Mouse (Mus musculus) limb, embryonic 15.5 days (tissue): Measurements from ENCODE around the gene Gga3. TPM values are rescaled to one million over a fixed set of nuclear protein-coding genes. Genes with fewer than 3 reads are reported as not detected.

Experiments used
- ATAC-seq: fragments of 200-750 bp; cut with Nextera tagmentation; 2 replicates; pipeline ENCODE4 v1.8.0; 2017; ENCODE audit warnings: low read depth, moderate TSS enrichment; ENCODE audit not compliant: insufficient number of reproducible peaks, low FRiP score, low TSS enrichment
- H3K27ac ChIP-seq: fragments of 300-500 bp; sonication (generic); 2 replicates; pipeline ENCODE4 v1.5.1; 2015; ENCODE audit warnings: moderate library complexity, mild to moderate bottlenecking, inconsistent platforms
- H3K27me3 ChIP-seq: fragments of 300-500 bp; sonication (generic); 2 replicates; pipeline ENCODE4 v1.6.1; 2015; ENCODE audit warnings: inconsistent platforms
- H3K36me3 ChIP-seq: fragments of 300-500 bp; sonication (generic); 2 replicates; pipeline ENCODE4 v1.6.1; 2015; ENCODE audit warnings: inconsistent platforms
- H3K4me1 ChIP-seq: fragments of 300-500 bp; sonication (generic); 2 replicates; pipeline ENCODE4 v1.6.1; 2015; ENCODE audit warnings: inconsistent platforms
- H3K4me2 ChIP-seq: fragments of 300-500 bp; sonication (generic); 2 replicates; pipeline ENCODE4 v1.6.1; 2015; ENCODE audit warnings: mild to moderate bottlenecking, inconsistent platforms
- H3K4me3 ChIP-seq: fragments of 300-500 bp; sonication (generic); 2 replicates; pipeline ENCODE4 v1.5.1; 2015; ENCODE audit warnings: mild to moderate bottlenecking, inconsistent platforms
- H3K9ac ChIP-seq: fragments of 300-500 bp; sonication (generic); 2 replicates; pipeline ENCODE4 v1.6.1; 2015; ENCODE audit warnings: inconsistent platforms
- H3K9me3 ChIP-seq: fragments of 300-500 bp; sonication (generic); 2 replicates; pipeline ENCODE4 v1.6.1; 2016; ENCODE audit warnings: inconsistent platforms
- WGBS: fragments of 180-500 bp; shearing (Covaris S2); methylation state at CpG from one replicate; pipeline ENCODE4 v1.1.7; 2015; 5-methylcytosine and 5-hydroxymethylcytosine counted together
- polyA plus RNA-seq: library from polyadenylated mRNA; unstranded; fragments of >200 nt; fragmentation: Nextera tagmentation; extraction: Ambion mirVana; gene quantifications from 2 replicates; pipeline ENCODE4 v1.2.1, GENCODE M21; 2015

Gene Gga3
- polyA plus RNA-seq, 1 experiment from 2014 or later, result 17.5 TPM

DNA sequence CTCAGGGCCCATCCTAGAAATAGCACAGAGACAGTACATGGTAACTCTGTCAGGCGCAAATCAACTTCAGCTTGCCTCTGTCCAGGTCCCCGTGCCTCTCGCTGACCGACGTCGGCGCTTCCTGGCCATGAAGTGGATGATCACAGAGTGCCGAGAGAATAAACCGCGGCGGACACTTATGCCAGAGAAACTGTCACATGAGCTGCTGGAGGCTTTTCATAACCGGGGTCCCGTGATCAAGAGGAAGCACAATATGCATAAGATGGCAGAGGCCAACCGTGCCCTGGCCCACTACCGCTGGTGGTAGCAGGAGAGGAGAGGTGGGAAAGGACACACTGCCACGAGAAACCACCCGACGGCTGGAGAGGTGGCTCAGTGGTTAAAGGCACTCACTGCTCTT is 2.9 kb upstream of the Gga3 start:
- WGBS, result 93% methylated on average over 18 of the region's 18 CpGs

GRCm38 (mm10) chr11:115604304-115604696 is 449 bp upstream of the Gga3 start:
- WGBS, result under 1% methylated on average over 26 of the region's 26 CpGs
- Histone ChIP-seq H3K9ac (peak overlapping the region; percentile 99), H3K4me1 (peaks cover 31% of the 10 kb centered on the region), H3K9me3 (no peaks in the 10 kb centered on the region), H3K4me2 (peak overlapping the region; percentile 89), H3K27me3 (no peaks in the 10 kb centered on the region), H3K4me3 (peak overlapping the region; percentile 98), H3K36me3 (peaks cover 43% of the 10 kb centered on the region), H3K27ac (peak overlapping the region; percentile 92)
- peak; percentile 8; the same call in 1 of the 2 replicates for ATAC-seq

More for the DNA sequence above, 2.9 kb upstream of the Gga3 start:
- Histone ChIP-seq H3K27me3 (no peaks in the 10 kb centered on the region), H3K9ac (no peak overlapping the region), H3K4me2 (no peak overlapping the region), H3K9me3 (no peaks in the 10 kb centered on the region), H3K4me3 (no peak overlapping the region), H3K4me1 (peaks cover 29% of the 10 kb centered on the region), H3K27ac (no peak overlapping the region), H3K36me3 (peaks cover 46% of the 10 kb centered on the region)
- ATAC-seq, result no peak

DNA sequence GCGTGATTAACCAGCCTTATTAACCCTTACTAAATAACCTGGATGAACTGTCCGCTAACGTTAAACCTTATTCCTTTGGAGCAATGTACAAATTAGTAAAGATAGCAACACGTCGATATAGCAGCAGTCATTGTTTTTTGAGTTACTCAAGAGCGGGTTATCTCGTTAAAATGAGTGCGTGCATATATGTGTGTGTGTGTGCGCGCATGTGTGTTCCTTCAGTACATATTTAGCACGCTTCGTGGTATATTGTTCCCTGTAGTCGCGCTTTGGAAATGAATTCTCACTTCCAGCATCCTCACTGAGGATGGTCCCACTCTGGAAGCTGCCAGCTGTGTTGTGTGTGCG is 749 bp downstream of the Gga3 start:
- H3K9me3 ChIP-seq, result no peaks in the 10 kb centered on the region
- H3K4me3 ChIP-seq, result peak overlapping the region; percentile 98
- WGBS, result 3% methylated on average over 15 of the region's 15 CpGs
- H3K9ac ChIP-seq, result peak overlapping the region; percentile 99
- peak overlapping the region; percentile 89 for H3K4me2 ChIP-seq
- H3K4me1 ChIP-seq, result peaks cover 31% of the 10 kb centered on the region
- ATAC-seq, result no peak
- H3K27ac ChIP-seq, result peak overlapping the region; percentile 92
- no peaks in the 10 kb centered on the region for H3K27me3 ChIP-seq
- H3K36me3 ChIP-seq, result peaks cover 40% of the 10 kb centered on the region

DNA sequence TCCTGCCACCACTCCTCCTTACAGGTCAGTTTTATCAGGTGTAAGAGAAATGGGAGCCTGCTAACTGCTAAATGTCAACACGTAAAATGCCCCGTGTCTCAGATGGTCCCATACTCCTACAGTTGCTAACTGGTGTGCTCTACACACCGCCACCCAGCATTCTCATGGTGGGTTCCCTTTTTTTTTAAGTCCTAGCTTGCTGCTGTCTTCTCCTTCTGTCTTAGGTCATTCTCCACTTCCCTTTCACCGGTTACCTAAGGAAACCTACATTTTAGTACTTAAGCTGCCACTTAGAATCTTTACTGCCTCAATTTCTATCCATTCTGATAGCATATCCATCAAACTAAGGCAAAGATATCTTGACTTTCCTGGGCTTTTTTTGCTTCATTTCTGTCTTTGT is 2.7 kb downstream of the Gga3 start:
- H3K4me3 ChIP-seq, result no peak overlapping the region
- no peak for ATAC-seq
- 82% methylated on average over 4 of the region's 4 CpGs for WGBS
- peaks cover 37% of the 10 kb centered on the region for H3K36me3 ChIP-seq
- H3K9me3 ChIP-seq, result no peaks in the 10 kb centered on the region
- H3K4me2 ChIP-seq, result no peak overlapping the region
- H3K27me3 ChIP-seq, result no peaks in the 10 kb centered on the region
- H3K27ac ChIP-seq, result no peak overlapping the region
- H3K4me1 ChIP-seq, result peaks cover 31% of the 10 kb centered on the region
- no peak overlapping the region for H3K9ac ChIP-seq

GRCm38 (mm10) chr11:115600743-115601142 is 3.1 kb downstream of the Gga3 start:
- no peak overlapping the region for H3K4me2 ChIP-seq
- H3K4me1 ChIP-seq, result peaks cover 29% of the 10 kb centered on the region
- H3K9me3 ChIP-seq, result no peaks in the 10 kb centered on the region
- H3K9ac ChIP-seq, result no peak overlapping the region
- H3K27me3 ChIP-seq, result no peaks in the 10 kb centered on the region
- 96% methylated on average over 14 of the region's 15 CpGs for WGBS
- H3K4me3 ChIP-seq, result no peak overlapping the region
- ATAC-seq, result no peak
- H3K27ac ChIP-seq, result no peak overlapping the region
- H3K36me3 ChIP-seq, result peaks cover 36% of the 10 kb centered on the region

- WGBS, result 91% methylated on average over 7 of the region's 7 CpGs
- Histone ChIP-seq H3K36me3 (peaks cover 38% of the 10 kb centered on the region), H3K27me3 (no peaks in the 10 kb centered on the region), H3K4me2 (no peak overlapping the region), H3K4me1 (peaks cover 20% of the 10 kb centered on the region), H3K9ac (no peak overlapping the region), H3K27ac (no peak overlapping the region), H3K9me3 (no peaks in the 10 kb centered on the region), H3K4me3 (no peak overlapping the region)
- no peak for ATAC-seq
These were observed 4.1 kb downstream of the Gga3 start for GRCm38 (mm10) chr11:115599722-115600121.

GRCm38 (mm10) chr11:115598309-115598708 is 5.5 kb downstream of the Gga3 start:
- WGBS, result 92% methylated on average over 4 of the region's 4 CpGs

DNA sequence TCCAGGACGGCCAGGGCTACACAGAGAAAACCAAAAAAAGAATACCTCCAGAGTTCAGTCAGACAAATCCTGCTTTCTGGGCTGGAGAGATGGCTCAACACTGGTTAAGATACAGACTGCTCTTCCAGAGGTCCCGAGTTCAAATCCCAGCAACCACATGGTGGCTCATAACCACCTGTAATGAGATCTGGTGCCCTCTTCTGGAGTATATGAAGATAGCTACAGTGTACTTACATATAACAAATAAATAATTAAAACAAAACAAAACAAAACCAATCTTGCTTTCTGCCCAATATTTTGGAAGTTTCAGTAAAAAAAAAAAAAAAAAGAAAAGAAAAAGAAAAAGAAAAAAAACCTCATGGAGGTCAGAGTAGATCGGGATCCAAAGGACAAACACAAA is 8.6 kb downstream of the Gga3 start:
- H3K27me3 ChIP-seq, result no peaks in the 10 kb centered on the region

More at GRCm38 (mm10) chr11:115598309-115598708, 5.5 kb downstream of the Gga3 start:
- Histone ChIP-seq H3K4me1 (peaks cover 17% of the 10 kb centered on the region), H3K36me3 (peaks cover 52% of the 10 kb centered on the region), H3K9ac (no peak overlapping the region), H3K27me3 (no peaks in the 10 kb centered on the region), H3K9me3 (no peaks in the 10 kb centered on the region), H3K4me2 (no peak overlapping the region), H3K4me3 (no peak overlapping the region), H3K27ac (no peak overlapping the region)
- ATAC-seq, result no peak

DNA sequence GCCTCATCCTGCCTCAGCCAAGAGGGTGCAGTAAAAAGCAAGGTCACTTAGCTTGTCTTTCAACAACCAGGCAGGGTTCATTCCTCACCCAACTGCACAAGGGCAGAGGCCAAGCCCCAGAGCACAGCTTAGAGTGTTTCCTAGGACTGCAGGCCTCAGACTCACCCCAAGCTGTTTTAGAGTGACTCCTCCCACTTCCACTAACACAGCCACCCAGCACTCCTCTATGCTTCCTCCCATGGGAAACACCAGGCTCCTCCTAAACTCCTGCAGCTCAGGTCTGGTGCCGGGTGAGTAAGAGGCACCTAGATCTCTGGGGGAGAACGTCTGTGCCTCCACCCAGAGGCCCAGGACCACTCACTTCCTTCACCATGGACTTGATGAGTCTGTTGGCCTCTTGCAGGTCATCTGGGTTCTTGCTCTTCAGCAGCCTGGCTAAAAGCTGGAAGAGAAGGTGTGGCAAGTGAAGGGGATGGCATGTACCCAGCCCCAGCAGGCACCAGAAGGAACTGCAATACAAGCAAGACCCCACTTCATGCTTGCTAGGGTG is 13.2 kb downstream of the Gga3 start:
- 87% methylated on average over 2 of the region's 2 CpGs for WGBS
- Histone ChIP-seq H3K27ac (no peak overlapping the region), H3K36me3 (peaks cover 90% of the 10 kb centered on the region), H3K4me3 (no peak overlapping the region), H3K9ac (no peak overlapping the region), H3K4me1 (no peaks in the 10 kb centered on the region), H3K4me2 (no peak overlapping the region), H3K27me3 (no peaks in the 10 kb centered on the region), H3K9me3 (no peaks in the 10 kb centered on the region)
- ATAC-seq, result no peak

More for the DNA sequence above, 8.6 kb downstream of the Gga3 start:
- no peak for ATAC-seq
- Histone ChIP-seq H3K4me1 (peaks cover 3% of the 10 kb centered on the region; the same call in 1 of the 2 replicates), H3K9ac (no peak overlapping the region), H3K36me3 (peaks cover 77% of the 10 kb centered on the region), H3K27ac (no peak overlapping the region), H3K4me3 (no peak overlapping the region), H3K4me2 (no peak overlapping the region), H3K9me3 (no peaks in the 10 kb centered on the region)
- WGBS, result 99% methylated on average over 3 of the region's 3 CpGs

DNA sequence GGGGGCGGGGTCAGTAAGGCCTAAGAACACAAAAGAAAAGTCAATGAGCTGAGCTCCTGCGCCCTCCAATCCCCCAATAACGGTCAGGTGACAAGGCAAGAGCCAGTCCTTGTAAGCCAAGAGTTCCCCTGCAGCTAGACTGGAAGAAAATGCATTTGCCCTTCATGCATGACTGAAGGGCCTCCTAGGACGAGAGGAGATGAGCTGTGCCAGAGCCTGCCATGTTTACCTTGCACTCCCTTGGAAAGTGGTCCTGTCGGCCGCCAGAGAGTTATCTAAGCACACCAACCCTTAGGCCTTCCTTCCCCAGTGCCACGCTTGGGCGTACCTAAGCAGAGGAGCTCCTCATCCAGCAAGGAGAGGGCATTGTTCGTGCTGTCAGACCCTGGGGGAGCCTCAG is 15.9 kb downstream of the Gga3 start:
- Histone ChIP-seq H3K4me3 (no peak overlapping the region), H3K4me2 (no peak overlapping the region), H3K9ac (no peak overlapping the region), H3K9me3 (no peaks in the 10 kb centered on the region), H3K36me3 (peaks cover 93% of the 10 kb centered on the region), H3K4me1 (no peaks in the 10 kb centered on the region), H3K27me3 (no peaks in the 10 kb centered on the region), H3K27ac (no peak overlapping the region)
- WGBS, result 87% methylated on average over 9 of the region's 9 CpGs
- ATAC-seq, result no peak

GRCm38 (mm10) chr11:115586403-115586802 is 17.4 kb downstream of the Gga3 start:
- ATAC-seq, result no peak
- H3K36me3 ChIP-seq, result peaks cover 95% of the 10 kb centered on the region
- no peak overlapping the region for H3K4me3 ChIP-seq
- 91% methylated on average over 9 of the region's 9 CpGs for WGBS
- H3K27ac ChIP-seq, result no peak overlapping the region
- no peaks in the 10 kb centered on the region for H3K4me1 ChIP-seq
- no peak overlapping the region for H3K4me2 ChIP-seq
- H3K9ac ChIP-seq, result no peak overlapping the region
- no peaks in the 10 kb centered on the region for H3K9me3 ChIP-seq
- no peaks in the 10 kb centered on the region for H3K27me3 ChIP-seq

- Histone ChIP-seq H3K27me3 (no peaks in the 10 kb centered on the region), H3K4me1 (no peaks in the 10 kb centered on the region), H3K36me3 (peaks cover 95% of the 10 kb centered on the region), H3K9me3 (no peaks in the 10 kb centered on the region), H3K4me3 (no peak overlapping the region), H3K4me2 (no peak overlapping the region), H3K9ac (no peak overlapping the region), H3K27ac (no peak overlapping the region; the same call in 1 of the 2 replicates)
- 91% methylated on average over 7 of the region's 7 CpGs for WGBS
- ATAC-seq, result no peak
These were observed 18.2 kb downstream of the Gga3 start for GRCm38 (mm10) chr11:115585573-115586100.
